Mouse (Mus musculus): ENCODE measurements around the gene Necab2.

The Necab2 gene

DNA sequence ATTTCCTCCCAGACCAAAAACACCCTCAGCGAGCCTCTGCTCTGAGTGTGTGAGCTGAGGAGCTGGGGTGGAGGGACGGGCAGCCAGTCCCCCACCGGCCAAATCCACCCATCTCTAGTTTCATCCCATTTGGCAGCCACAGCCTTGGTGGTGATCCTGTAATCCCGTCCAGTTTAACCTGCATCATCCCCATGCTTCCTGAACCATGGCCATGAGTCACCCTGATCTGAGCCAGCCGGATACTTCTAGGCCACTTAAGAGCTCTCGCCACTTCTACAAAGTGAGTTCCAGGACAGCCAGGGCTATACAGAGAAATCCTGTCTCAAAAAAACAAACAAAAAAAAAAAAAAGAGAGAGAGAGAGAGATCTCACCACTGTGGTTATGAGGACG, 18.2 kb upstream of the Necab2 start:
- no peak for DNase-seq (ENCODE audit: low spot score in 2 of 2)

DNA sequence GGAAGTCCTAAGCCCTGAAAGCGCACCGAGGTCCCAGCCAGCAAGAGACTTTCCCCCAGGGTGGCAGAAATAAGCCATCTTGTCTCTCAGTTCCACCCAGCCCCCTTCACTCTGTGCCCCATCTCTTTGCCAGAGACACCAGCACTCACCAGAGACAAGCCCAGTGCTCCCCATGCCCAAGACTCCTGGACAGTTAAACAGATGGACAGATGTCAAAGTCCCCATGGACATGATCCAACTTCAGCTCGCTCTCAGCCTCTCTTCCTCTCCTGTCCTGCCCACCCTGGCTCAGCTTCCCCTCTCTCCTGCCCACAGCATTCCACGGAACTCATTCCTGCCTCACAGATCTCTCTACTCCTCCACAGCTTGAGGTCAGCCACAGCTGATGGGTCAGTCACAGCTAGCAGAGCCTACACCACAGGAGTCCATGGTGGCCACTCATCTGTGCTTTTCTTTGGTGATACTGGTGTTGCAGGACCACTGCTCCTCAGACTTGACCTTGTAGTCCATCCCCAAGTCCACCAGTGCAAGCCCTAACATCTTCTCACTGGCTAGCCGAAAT, 17.7 kb upstream of the Necab2 start:
- DNase-seq (ENCODE audit: low spot score in 2 of 2): no peak

DNA sequence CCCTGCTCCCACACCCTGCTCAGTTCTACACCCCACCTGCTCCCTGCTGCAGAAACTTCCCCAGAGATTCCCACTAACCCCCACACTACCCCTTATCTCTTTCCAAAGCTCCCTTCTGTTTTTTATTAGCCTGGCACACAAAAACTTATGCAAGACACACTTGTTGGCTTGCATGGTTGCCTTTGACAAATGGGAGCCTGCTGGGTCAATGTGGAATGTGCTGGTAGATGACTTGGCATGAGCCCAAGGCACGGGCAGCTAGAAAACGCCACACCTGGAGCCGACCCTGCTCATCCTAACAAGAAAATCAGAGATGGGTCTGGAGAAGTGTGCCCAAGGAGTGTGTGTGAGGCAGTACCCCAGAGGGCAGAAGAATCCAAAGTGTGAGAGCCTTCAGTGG, 17.0 kb upstream of the Necab2 start:
- no peak for DNase-seq (ENCODE audit: low spot score in 2 of 2)

DNA sequence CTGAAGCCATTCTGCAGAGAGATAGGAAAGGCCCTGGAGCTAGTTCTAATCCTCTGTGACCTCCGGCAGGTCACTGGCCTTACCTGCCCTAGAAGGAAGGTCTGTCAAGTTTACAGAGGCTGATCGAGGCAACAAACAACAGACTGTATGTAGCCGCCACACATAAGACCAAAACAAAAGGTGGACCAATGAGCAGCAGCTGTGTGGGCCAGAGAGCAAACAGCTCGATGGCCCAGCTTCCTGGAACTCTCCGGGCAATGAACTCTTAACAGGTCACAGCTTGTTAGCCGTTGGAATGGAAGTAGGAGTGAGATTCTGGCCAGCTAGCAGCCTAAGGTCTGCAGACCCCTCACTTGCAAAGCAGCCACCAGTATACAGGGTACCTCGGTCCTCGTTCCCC, 16.3 kb upstream of the Necab2 start:
- DNase-seq (ENCODE audit: low spot score in 2 of 2): no peak

DNA sequence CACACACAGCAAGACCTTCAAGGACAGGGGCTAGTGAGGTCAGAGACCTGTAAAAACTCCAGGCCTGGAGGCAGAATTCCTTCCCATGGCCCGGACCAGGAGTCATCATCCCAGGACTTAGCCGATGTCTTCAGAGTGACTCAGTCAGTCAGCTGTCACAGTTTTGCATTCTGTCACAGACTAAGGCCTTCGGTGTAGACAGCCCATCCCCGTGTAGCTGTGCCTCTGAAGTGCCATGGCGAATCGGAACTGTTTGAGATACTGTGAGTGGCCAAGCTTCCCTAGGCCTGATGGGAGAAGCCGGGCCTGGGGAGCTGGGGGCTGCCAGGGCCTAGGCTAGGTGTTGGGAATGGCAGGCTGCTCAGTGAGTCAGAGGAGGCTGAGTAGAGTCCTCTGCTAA, 15.8 kb upstream of the Necab2 start:
- no peak for DNase-seq (ENCODE audit: low spot score in 2 of 2)

DNA sequence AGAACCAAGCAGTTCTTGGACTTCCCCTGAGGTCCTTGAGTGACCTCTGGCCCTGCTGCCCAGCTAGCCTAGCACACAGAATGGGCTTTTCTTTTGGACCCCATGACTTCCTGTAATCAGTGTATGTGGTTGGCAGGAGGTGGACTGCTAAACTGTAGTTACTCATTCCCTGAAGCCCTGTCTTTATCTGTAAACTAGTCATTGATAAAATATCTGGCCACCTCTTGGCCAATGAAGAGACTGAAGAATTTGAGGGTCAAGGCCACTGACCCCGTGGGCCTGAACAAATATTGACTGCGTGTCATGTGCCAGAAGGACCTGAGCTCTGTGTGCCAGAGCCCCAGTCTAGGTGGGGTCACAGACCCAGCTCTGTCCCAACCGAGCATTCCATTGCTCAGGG, 14.1 kb upstream of the Necab2 start:
- no peak for DNase-seq (ENCODE audit: low spot score in 2 of 2)

DNA sequence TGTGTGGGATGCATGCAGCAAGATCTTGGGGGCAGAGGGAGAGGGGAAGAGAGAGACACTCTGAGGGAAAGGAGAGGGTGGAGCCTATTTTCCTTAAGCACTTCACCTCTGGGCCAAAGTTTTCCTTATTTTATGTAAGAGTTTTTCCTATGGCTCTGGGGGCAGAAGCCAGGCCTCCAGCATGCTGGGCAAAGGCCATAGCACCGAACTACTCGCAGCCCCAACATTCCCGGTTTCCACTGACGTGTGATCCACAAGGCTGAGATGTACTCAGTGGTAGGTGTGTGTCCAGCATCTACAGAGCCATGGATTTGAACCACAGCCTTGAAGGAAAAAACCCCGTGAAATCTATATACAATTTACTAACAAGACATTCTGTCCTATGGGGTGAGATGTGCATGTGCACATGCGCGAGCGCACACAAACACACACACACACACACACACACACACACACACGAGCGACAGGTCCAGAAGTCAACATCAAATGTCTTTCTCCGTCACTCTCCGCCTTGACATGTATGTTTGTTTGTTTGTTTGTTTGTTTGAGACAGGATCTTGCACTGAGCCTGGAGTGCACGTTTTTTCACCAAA, 12.8 kb upstream of the Necab2 start, which contains the start of gene Osgin1:
TSS of gene Osgin1 (plus strand) at position 543 of the 593 bp plus-strand sequence.
- no peak for DNase-seq (ENCODE audit: low spot score in 2 of 2)

DNA sequence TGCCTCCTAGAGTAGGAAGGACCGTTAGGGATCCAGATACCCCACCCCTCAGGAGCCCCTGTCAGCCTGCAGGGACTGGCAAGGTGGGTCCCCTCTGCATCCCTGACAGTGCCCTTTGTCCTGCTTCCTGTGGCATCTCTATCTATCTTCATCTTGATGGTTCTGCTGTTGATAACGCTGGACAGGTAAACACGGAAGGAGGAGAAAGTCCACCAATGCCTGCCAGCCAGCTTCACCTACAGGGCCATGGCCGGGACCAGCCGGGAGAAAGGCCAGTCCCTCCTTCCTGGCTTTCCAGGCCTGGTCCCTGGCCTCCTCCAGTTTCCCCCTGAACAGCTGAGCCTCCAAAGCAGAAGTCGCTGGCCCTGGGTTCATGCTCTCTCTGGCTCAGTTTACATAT, 11.9 kb upstream of the Necab2 start:
- no peak for DNase-seq (ENCODE audit: low spot score in 2 of 2)

DNA sequence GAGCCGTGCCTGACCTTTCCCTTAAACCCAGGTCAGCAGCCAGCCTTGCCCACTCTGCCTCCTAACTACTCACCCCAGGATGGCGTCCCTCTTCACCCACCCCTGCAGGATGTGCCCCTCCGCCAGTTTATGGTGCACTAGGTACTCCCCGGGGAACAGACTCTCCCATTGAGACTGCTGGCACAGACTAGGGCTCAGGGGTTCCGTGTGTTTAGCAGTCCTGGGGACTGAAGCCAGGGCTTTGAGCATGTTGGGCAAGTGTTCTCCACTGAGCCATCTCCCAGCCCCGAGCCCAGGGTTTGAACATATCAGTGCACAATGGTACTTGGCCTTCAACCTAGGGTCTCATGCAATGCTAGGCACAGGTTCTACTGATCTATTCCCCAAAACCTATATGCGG, 11.0 kb upstream of the Necab2 start:
- DNase-seq (ENCODE audit: low spot score in 2 of 2): no peak

DNA sequence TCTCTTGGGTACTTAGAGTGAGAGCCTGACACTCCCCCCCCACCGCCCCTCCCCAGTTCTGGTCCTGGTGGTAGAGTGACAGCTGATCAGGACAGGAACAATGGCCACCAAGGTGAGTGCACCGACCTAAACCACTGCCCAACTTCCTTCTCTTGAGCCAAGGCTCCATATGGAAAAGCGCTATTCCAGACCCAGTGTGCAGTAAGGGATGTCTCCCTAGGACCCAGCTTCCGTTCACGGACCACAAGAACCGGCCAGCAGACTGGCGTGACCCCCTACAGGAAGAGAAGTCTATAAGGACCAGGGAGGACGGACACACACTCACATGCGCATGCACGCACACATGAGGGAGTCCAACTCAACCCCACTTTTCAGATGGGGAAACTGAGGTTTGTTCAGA, 10.2 kb upstream of the Necab2 start:
- no peak for DNase-seq (ENCODE audit: low spot score in 2 of 2)

DNA sequence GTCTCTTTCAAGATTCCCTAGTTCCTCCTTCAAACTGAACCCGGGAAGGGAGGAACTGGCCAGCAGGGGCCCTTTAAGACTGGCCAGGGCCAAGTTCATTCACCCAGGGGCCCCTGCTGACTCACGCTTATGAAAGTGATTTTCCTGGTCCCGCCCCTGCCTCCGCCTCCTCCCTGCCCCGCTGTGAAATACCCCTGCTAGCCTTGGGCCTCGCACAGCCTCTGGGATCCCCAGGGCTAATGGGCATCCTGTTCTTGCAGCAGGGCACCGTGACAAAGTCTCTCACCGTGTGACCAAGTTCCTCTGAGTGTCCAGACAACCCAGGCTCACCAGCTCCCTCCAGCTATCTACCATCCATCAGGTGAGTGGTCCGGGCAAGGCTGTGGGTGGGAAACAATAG, 9.6 kb upstream of the Necab2 start:
- DNase-seq (ENCODE audit: low spot score in 2 of 2): peak; percentile 92 to 93

DNA sequence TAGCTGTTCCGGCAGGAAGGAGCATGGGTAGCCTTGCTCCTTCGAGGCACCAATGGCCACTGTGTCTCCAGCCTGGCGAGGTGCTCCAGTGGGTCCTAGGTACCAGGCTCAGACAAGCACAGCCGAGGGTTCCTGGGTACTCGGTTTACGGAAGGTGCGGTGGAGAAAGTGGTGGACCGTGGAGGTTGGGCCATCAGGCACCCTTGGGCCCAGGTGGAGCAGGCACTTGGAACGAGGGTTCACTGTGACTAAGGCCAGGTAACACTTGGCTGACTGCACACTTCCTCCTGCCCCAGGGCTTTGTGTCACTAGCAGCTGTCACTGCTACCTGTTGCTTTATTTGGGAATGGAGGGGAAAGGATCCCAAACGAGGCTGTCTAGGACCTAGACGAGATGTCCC, 9.0 kb upstream of the Necab2 start:
- no peak for DNase-seq (ENCODE audit: low spot score in 2 of 2)

DNA sequence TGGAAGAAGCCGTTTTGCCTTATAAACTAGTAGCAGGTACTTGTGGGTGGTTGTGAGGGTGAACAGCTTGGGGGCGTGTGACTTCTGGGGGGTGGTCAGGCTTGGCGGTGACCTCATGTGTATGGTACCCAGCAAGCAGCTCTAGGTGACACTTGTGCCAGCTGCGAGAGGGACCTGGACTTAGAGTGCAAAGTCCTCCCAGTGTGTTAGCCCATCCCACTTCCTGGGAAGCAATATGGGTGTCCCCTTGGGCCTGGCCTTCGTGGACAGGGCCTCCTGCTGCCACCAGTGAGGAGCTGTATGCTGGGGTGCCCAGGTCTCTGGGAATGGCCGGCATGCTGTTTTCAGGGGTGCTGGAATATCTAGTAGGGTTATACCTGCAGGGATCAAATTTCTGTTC, 7.6 kb upstream of the Necab2 start:
- DNase-seq (ENCODE audit: low spot score in 2 of 2): no peak

DNA sequence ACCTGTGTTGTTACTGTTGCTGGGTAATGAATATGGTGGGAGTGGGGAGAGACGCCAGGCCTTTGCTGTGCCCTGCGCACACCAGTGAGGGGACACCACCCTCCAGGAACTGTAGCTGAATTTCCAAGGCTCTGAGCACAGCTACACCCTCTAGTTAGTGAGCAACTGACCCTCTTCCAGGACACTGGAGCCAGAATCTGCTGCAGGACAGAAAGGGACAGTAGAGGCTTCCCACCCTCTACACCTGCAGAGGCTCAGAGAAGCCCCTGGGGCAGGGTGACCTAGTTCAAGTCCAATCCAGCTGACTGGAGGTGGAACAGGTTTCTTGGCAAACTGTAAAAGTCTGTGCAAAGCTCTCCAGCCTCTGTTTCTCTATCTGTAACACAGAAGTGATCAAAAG, 7.1 kb upstream of the Necab2 start:
- no peak for DNase-seq (ENCODE audit: low spot score in 2 of 2)

DNA sequence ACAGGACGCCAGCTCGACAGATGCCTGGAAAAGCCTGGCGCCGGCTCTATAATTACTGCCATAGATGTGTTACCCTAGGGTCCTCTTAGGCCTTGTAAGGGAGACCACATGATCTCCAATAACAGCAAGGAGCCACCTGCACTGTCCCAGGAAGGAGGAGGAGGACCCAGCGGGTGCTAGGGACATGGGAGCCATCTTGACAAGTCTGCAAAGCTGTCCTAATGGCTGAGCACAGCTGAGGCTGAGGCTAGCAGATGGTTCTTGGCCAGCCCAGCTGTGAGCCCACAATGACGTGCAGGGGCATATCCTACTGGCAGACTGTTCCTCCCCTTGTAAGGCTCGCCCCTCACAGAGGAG, 6.6 kb upstream of the Necab2 start:
- no peak for DNase-seq (ENCODE audit: low spot score in 2 of 2)

DNA sequence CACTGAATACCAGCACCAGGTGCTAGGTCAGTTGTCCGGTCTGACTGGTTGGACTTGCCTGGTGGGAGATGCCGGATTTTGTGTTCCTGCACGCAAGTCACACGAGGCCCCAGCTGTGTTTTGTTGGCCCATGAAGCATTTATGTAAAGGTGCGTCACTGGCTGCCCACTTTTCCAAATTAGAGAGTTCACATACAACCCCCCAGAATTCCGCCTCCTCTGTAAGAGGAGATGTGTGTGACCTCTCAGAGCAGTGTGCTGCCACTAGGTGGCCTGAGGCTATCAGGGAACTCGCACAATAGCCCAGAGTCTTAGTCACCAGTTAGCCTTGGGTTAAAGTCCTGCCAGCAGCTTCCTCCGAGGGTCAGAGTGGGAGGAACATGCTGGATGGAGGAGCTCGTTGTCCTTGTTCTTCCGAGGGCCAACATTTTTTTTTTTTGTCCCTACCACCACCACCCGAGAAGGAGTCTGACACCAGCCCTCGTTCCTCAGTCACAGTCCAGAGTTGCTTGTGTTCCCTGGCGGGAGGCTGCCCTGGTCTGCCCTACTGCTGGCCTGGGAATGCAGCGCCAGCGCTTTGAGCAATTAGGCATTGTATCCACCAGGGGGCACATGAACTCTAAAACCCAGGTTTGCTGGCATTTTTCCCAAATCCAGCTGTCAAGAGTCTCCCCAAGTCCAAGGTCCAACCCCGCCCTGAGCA, 6.1 kb upstream of the Necab2 start:
- DNase-seq (ENCODE audit: low spot score in 2 of 2): peak; percentile 72 to 80

DNA sequence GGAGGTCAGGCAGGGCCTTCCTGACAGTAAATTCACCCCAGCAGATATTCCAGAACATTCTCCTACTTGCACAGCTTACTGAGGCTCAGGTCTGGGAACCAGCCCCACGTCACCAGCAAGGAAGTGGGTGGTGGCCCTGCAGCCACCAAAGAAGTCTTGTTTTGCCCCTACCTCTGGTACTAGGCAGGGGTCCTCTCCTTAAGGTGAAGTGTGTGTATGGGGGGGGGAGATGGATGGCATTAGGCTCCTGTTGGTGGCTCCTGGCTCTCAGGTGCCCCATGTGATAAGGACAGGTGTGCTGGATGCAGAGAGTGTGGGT, 5.6 kb upstream of the Necab2 start:
- DNase-seq (ENCODE audit: low spot score in 2 of 2): no peak

DNA sequence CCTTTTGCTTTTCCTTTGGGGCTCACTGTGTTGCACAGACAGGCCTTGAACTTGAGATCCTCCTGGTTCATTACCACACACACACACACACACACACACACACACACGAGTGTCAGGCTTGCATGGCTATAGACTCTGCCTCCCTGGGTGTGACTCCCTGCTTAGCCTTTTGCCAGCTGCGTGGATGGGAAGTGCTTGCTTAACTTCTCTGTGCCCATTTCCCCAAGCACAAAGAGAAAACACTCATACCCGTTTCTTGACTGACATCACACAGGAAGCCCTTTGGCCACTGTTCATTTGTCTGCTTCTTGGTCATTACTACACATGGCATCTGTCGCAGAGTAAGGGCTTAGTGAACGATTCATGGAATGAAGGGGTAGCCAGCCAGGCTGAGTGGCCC, 4.5 kb upstream of the Necab2 start:
- no peak for DNase-seq (ENCODE audit: low spot score in 2 of 2)

DNA sequence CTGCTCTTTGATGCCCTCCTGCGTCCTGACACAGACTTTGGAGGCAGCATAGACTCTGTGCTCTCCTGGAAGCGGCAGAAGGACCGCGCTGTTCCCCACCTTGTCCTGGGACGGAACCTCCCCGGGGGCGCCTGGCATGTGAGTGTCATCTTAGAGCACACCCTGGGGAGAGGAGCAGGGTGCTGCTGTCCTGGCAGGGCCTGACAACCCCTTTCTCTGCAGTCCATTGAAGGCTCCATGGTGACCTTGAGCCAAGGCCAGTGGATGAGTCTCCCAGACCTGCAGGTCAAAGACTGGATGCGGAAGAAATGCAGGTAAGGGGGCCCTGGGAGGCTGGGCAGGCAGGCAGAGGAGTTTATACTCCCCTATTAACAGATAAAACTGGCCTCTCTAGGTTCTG, 3.5 kb upstream of the Necab2 start:
- no peak for DNase-seq (ENCODE audit: low spot score in 2 of 2)

DNA sequence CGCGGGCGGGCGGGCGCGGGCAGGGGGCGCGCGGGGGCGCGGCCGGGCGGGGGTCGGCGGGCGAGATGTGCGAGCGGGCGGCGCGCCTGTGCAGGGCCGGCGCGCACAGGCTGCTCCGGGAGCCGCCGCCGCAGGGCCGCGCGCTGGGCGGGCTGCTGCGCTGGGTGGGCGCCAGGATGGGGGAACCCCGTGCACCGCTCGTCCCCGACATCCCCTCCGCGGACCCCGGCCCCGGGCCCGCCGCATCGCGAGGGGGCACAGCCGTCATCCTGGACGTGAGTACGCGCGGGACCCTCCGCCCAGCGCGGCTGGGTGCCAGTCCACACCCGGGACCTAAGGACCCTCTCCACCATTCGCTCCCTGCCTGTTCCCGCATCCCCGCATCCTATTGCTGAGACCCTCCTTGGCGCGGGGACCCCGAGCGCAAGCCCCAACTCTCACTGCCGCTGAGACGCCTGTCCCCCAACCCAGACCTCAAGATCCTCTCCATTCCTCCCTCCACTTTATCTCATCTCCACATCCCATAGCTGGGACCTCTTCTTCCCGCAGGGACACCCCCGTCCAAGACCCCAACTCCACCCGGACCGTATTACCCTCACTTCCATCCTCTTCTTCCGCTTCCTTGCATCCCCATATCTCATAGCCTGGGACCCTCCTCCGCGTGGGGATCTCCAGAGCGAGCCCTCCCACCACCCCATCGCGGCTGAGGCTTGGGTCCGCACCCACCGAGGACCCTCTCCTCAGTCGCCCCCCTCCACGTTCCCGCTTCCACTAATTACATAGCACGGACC, 666 bp downstream of the Necab2 start:
- no peak for DNase-seq (ENCODE audit: low spot score in 2 of 2)

DNA sequence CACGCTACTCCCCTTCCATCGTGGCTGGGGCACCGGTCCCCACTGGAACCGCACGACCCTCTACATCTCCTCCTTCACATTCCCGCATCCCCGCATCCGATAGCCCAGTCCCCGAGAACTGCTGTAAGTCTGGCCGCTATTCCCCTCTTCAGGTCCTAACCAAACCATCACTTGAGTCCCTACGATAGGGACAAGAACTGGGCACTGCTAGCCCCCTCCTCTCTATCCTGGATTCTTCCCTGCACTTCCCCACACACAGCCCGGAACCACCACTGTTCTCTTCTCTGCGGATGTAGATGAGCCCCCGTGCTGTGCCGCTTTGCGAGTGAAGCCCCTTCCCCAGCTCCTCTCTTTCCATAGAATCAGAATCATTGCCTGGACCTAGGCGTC, 1.3 kb downstream of the Necab2 start:
- no peak for DNase-seq (ENCODE audit: low spot score in 2 of 2)

DNA sequence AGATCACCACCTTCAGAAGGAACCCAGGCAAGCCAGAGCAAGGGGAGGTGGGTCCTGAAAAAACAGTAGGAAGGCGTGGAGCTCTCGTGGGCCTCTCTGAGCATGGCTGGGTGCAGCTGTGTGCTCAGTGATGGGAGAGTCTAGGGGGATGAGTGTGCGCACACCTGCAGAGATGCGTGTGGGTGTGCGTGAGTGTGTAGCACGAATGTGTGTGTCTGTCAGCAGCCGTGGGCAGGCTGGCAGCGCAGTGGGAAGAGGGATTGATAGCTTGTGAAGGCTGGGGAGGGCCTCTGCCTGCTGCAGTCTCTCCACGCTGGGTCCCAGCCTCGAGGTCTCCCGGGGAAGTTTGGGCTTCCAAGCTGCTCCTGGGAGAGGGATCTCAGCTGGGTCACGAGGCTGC, 3.1 kb downstream of the Necab2 start:
- no peak for DNase-seq (ENCODE audit: low spot score in 2 of 2)

DNA sequence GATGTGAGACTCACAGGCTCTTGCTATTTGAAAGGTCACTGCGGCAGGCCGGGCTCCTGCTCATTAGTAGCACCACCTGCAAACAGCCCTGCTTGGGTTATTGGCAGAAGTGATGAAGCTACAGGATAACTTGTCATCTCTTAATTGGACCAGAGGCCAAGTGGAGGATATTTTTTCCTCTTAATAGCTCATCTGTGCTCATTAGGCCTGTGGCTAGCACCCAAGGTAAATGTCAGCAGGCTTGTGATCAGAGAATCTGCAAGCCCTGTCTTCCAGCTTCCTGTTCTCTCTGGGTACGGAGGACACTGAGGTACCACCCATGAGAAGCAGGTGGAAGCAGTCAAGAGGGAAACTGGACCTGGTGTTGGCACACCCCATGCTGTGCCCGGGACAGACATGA, 4.6 kb downstream of the Necab2 start:
- DNase-seq (ENCODE audit: low spot score in 2 of 2): no peak
